Mouse (Mus musculus) lung, postnatal 0 days (tissue): ENCODE measurements around the gene Atp10b. TPM values are rescaled to one million over a fixed set of nuclear protein-coding genes. Genes with fewer than 3 reads are reported as not detected.

ENCODE experiments used
- ATAC-seq: fragments of 200-750 bp; cut with Nextera tagmentation; 2 replicates; pipeline ENCODE4 v1.8.0; 2017; ENCODE audit warnings: moderate library complexity
- DNase-seq: peaks from one replicate; pipeline ENCODE4 v3.0.0-alpha.2; 2016; ENCODE audit warnings: low spot score
- H3K27ac ChIP-seq: fragments of 300-500 bp; sonication (generic); 2 replicates; pipeline ENCODE4 v1.5.1; 2014; ENCODE audit warnings: antibody characterized with exemption, mild to moderate bottlenecking, low read length, mixed read lengths
- H3K27me3 ChIP-seq: fragments of 300-500 bp; sonication (generic); replicated peaks from 2 replicates; pipeline ENCODE4 v1.6.1; 2014; ENCODE audit warnings: low read length, mixed read lengths; ENCODE audit not compliant: insufficient read depth
- H3K36me3 ChIP-seq: fragments of 300-500 bp; sonication (generic); 2 replicates; pipeline ENCODE4 v1.6.1; 2014; ENCODE audit warnings: low read length, mixed read lengths; ENCODE audit not compliant: insufficient read depth
- H3K4me1 ChIP-seq: fragments of 300-500 bp; sonication (generic); 2 replicates; pipeline ENCODE4 v1.6.1; 2014; ENCODE audit warnings: antibody characterized with exemption, low read depth, low read length, mixed read lengths; ENCODE audit not compliant: insufficient read depth
- H3K4me2 ChIP-seq: fragments of 300-500 bp; sonication (generic); replicated peaks from 2 replicates; pipeline ENCODE4 v1.6.1; 2014; ENCODE audit warnings: low read depth, mild to moderate bottlenecking, low read length, moderate library complexity, mixed read lengths
- H3K4me3 ChIP-seq: fragments of 300-500 bp; sonication (generic); 2 replicates; pipeline ENCODE4 v1.5.1; 2014; ENCODE audit warnings: low read depth, low read length
- H3K9ac ChIP-seq: fragments of 300-500 bp; sonication (generic); replicated peaks from 2 replicates; pipeline ENCODE4 v1.6.1; 2014; ENCODE audit warnings: low read depth, mild to moderate bottlenecking
- H3K9me3 ChIP-seq: fragments of 300-500 bp; sonication (generic); 2 replicates; pipeline ENCODE4 v1.6.1; 2016; ENCODE audit warnings: low read length, mixed read lengths
- CTCF ChIP-seq: IDR thresholded peaks from 2 replicates; pipeline ENCODE4 v1.5.1; 2016; ENCODE audit warnings: antibody characterized with exemption, mild to moderate bottlenecking
- EP300 ChIP-seq: IDR thresholded peaks from 2 replicates; pipeline ENCODE4 v1.6.1; 2016; ENCODE audit warnings: antibody characterized with exemption, mild to moderate bottlenecking, control low read depth
- WGBS: fragments of 180-500 bp; shearing (Covaris S2); extraction: QIAGEN DNeasy Blood & Tissue Kit; methylation state at CpG from one replicate; pipeline ENCODE4 v1.1.7; 2014; 5-methylcytosine and 5-hydroxymethylcytosine counted together
- polyA plus RNA-seq: library from polyadenylated mRNA; unstranded; fragments of >200 nt; fragmentation: Nextera tagmentation; extraction: Ambion mirVana; gene quantifications from 2 replicates; pipeline ENCODE4 v1.2.1, GENCODE M21; 2015

Gene Atp10b
- polyA plus RNA-seq, 1 experiment from 2014 or later = 0.16 TPM

- Histone ChIP-seq H3K36me3 (no peaks in the 10 kb centered on the region), H3K4me3 (no peak overlapping the region), H3K9me3 (no peaks in the 10 kb centered on the region), H3K4me2 (no peak overlapping the region), H3K27ac (no peak overlapping the region), H3K27me3 (no peaks in the 10 kb centered on the region), H3K9ac (no peak overlapping the region), H3K4me1 (no peaks in the 10 kb centered on the region)
- DNase-seq = no peak
- no peak for ATAC-seq
- 74% methylated on average over 6 of the region's 6 CpGs for WGBS
- TF ChIP-seq CTCF (no peak), EP300 (no peak)
Measured at GRCm38 (mm10) chr11:43297584-43297983, 147.9 kb downstream of the Atp10b start.

- no peak for DNase-seq
- H3K9ac ChIP-seq = no peak overlapping the region
- no peaks in the 10 kb centered on the region for H3K36me3 ChIP-seq
- H3K4me3 ChIP-seq = no peak overlapping the region
- no peak overlapping the region for H3K4me2 ChIP-seq
- H3K4me1 ChIP-seq = no peaks in the 10 kb centered on the region
- TF ChIP-seq EP300 = no peak
- TF ChIP-seq CTCF = no peak
- H3K9me3 ChIP-seq = no peaks in the 10 kb centered on the region
- no peak for ATAC-seq
- WGBS = 50% methylated on average over 1 of the region's 1 CpGs
- H3K27me3 ChIP-seq = no peaks in the 10 kb centered on the region
- no peak overlapping the region for H3K27ac ChIP-seq
Measured at GRCm38 (mm10) chr11:43311000-43311399, 161.3 kb downstream of the Atp10b start.

Other genes with a start within 250 kb of the Atp10b start
- gene Gm9972, start 114.1 kb upstream of the Atp10b start, polyA plus RNA-seq = not detected in 2 replicates